8 mouse cellular contexts compared by ENCODE assay signal in the genomic region with DNA sequence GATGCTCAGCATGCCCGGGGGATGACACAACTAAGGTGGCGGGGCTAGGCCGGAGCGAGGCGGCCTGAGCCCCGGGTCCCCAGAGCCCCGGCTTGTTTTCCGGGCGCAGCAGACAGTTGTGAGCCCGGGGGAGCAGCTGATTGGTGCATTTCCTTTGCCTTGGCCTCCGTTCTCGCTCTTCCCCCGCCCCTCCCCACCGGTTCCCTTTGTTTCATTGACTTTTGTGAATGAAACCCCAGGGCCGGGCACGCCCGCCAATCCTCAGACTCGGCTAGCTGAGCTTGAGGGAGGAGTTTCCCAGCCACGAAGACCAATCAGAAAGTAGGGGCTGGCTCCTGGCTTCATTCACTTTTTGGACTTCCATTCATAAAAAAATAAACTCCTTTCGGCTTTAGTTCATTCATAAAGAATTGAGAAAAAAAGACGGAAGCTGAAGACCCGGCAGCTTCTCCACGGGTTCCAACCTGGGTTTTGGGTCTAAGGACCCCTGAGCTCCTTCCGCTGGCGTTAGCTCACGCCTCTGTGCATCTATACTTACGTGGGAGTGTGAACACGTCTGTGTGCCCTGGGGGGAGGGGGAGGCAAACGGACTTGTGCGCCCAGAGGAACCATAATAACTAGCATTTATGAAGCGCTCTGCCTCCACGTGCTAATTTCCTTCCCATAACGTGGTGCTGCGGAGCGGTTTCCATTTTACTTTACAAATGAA. TPM values are rescaled to one million over a fixed set of nuclear protein-coding genes. Genes with fewer than 3 reads are reported as not detected.
DNase-seq lines count a peak whose midpoint lies in the region; ATAC-seq lines count a peak whose summit lies in the region.

Etv4 (minus strand) TSS at position 229 of the 709 bp plus-strand sequence.

- peak; percentile 96 for DNase-seq in WW6 (ENCODE audit: low read depth, low spot score)
- peak; percentile 79 to 91 for DNase-seq in cerebellum, postnatal 4 days (ENCODE audit: low spot score in 2 of 2)
- peak; percentile 79 for DNase-seq in gastrocnemius, postnatal 10 days
- DNase-seq in induced T-regulatory cell, adult 2 months (ENCODE audit: low read depth), result peak; percentile 94
- DNase-seq in left cerebral cortex, adult 9 months (ENCODE audit: low spot score in 2 of 2), result peak; percentile 80 to 89
- peak; percentile 83 for DNase-seq in right cerebral cortex, postnatal 25 days
- peak; percentile 81 to 89 for DNase-seq in urinary bladder, postnatal 4 days (ENCODE audit: low spot score in 2 of 2)

- ATAC-seq in megakaryocyte progenitor cell, adult 5-6 weeks (replicated peaks; ENCODE audit: poor library complexity), result peak; percentile 98

RNA-seq across cellular contexts. Expression of gene Etv4, which starts in this region (rescaled TPM):
- total RNA-seq in gastrocnemius, postnatal 10 days (2021), result 1 to 10 TPM; 5.6 to 6.8 TPM
- total RNA-seq in megakaryocyte progenitor cell, adult 5-6 weeks (2015), result 0.05 TPM in 1 of 2 replicates, not detected in the other
- total RNA-seq in megakaryocyte progenitor cell, adult 5-6 weeks (2017), result not detected in 2 replicates

Comparison
In these comparisons a context has a peak if more than half of its experiments do, and no peak if none do; other contexts are left out.
1. Peak in every context shown above with its lines: DNase-seq and ATAC-seq.
2. RNA of gene Etv4 (total RNA-seq): 5.6 to 6.8 TPM in gastrocnemius, postnatal 10 days; 0.05 TPM in megakaryocyte progenitor cell, adult 5-6 weeks; every median in the first group is over 4 times any median in the second.
3. Peak in ATAC-seq in megakaryocyte progenitor cell, adult 5-6 weeks; RNA of the gene not detected or under 1 TPM.